Mouse (Mus musculus) stomach, postnatal 0 days (tissue): ENCODE measurements around the gene Fnbp4. TPM values are rescaled to one million over a fixed set of nuclear protein-coding genes. Genes with fewer than 3 reads are reported as not detected.
A peak's percentile ranks its signal among the peaks of the same experiment; 100 is the strongest.

Source experiments
- ATAC-seq: fragments of 200-750 bp; cut with Nextera tagmentation; 2 replicates; pipeline ENCODE4 v1.8.0; 2017; ENCODE audit not compliant: low FRiP score, low TSS enrichment
- DNase-seq: peaks from one replicate; pipeline ENCODE4 v3.0.0-alpha.2; 2016; ENCODE audit warnings: low spot score
- H3K27ac ChIP-seq: fragments of 300-500 bp; sonication (generic); replicated peaks from 2 replicates; pipeline ENCODE4 v1.5.1; 2014; ENCODE audit warnings: mild to moderate bottlenecking, control low read depth
- H3K27me3 ChIP-seq: fragments of 300-500 bp; sonication (generic); 2 replicates; pipeline ENCODE4 v1.6.1; 2014; ENCODE audit warnings: low read length; ENCODE audit not compliant: control insufficient read depth, insufficient read depth
- H3K36me3 ChIP-seq: fragments of 300-500 bp; sonication (generic); 2 replicates; pipeline ENCODE4 v1.6.1; 2014; ENCODE audit warnings: low read length, mixed read lengths; ENCODE audit not compliant: control insufficient read depth, insufficient read depth
- H3K4me1 ChIP-seq: fragments of 300-500 bp; sonication (generic); replicated peaks from 2 replicates; pipeline ENCODE4 v1.6.1; 2014; ENCODE audit warnings: antibody characterized with exemption; ENCODE audit not compliant: control insufficient read depth, insufficient read depth
- H3K4me2 ChIP-seq: fragments of 300-500 bp; sonication (generic); replicated peaks from 2 replicates; pipeline ENCODE4 v1.6.1; 2014; ENCODE audit warnings: low read depth, mild to moderate bottlenecking, control low read depth, moderate library complexity
- H3K4me3 ChIP-seq: fragments of 300-500 bp; sonication (generic); 2 replicates; pipeline ENCODE4 v1.5.1; 2014; ENCODE audit warnings: low read depth, low read length, control low read depth
- H3K9ac ChIP-seq: fragments of 300-500 bp; sonication (generic); 2 replicates; pipeline ENCODE4 v1.6.1; 2014; ENCODE audit warnings: mild to moderate bottlenecking, low read length, control low read depth, mixed read lengths
- H3K9me3 ChIP-seq: fragments of 300-500 bp; sonication (generic); 2 replicates; pipeline ENCODE4 v1.6.1; 2016; ENCODE audit warnings: low read length; ENCODE audit not compliant: control insufficient read depth
- CTCF ChIP-seq: IDR thresholded peaks from 2 replicates; pipeline ENCODE4 v1.5.1; 2016; ENCODE audit warnings: antibody characterized with exemption, low read depth, mild to moderate bottlenecking, moderate library complexity
- EP300 ChIP-seq: optimal IDR thresholded peaks from 2 replicates; pipeline ENCODE3; 2016; ENCODE audit warnings: antibody characterized with exemption
- WGBS: fragments of 180-500 bp; shearing (Covaris S2); extraction: QIAGEN DNeasy Blood & Tissue Kit; methylation state at CpG from one replicate; pipeline ENCODE4 v1.1.7; 2014; 5-methylcytosine and 5-hydroxymethylcytosine counted together
- polyA plus RNA-seq: library from polyadenylated mRNA; unstranded; fragments of >200 nt; fragmentation: Nextera tagmentation; extraction: Ambion mirVana; gene quantifications from 2 replicates; pipeline ENCODE4 v1.2.1, GENCODE M21; 2015

The Fnbp4 gene
- polyA plus RNA-seq, 1 experiment from 2014 or later: 26.3 TPM

- H3K4me2 ChIP-seq: peak overlapping the region; percentile 68
- no peak for TF ChIP-seq EP300
- no peak for TF ChIP-seq CTCF
- peak overlapping the region; percentile 99 for H3K27ac ChIP-seq
- H3K4me1 ChIP-seq: peaks cover 4% of the 10 kb centered on the region; the same call in 1 of the 2 replicates
- H3K9ac ChIP-seq: peak overlapping the region; percentile 97
- peak overlapping the region; percentile 92 for H3K4me3 ChIP-seq
- WGBS: under 1% methylated on average over 54 of the region's 54 CpGs
- H3K9me3 ChIP-seq: no peaks in the 10 kb centered on the region
- no peaks in the 10 kb centered on the region for H3K27me3 ChIP-seq
- DNase-seq (no peak), ATAC-seq (peak; percentile 49)
- peaks cover 2% of the 10 kb centered on the region; the same call in 1 of the 2 replicates for H3K36me3 ChIP-seq
Observed at GRCm38 (mm10) chr2:90745740-90746537, 769 bp downstream of the Fnbp4 start.

GRCm38 (mm10) chr2:90746538-90746865 is 1.3 kb downstream of the Fnbp4 start:
- H3K4me2 ChIP-seq: peak overlapping the region; percentile 68
- DNase-seq (peak; percentile 17), ATAC-seq (no peak)
- no peaks in the 10 kb centered on the region for H3K27me3 ChIP-seq
- peak overlapping the region; percentile 99 for H3K27ac ChIP-seq
- no peaks in the 10 kb centered on the region for H3K9me3 ChIP-seq
- peak overlapping the region; percentile 92 for H3K4me3 ChIP-seq
- H3K4me1 ChIP-seq: peaks cover 4% of the 10 kb centered on the region; the same call in 1 of the 2 replicates
- peak overlapping the region; percentile 97 for H3K9ac ChIP-seq
- 8% methylated on average over 4 of the region's 4 CpGs for WGBS
- H3K36me3 ChIP-seq: peaks cover 2% of the 10 kb centered on the region; the same call in 1 of the 2 replicates
- TF ChIP-seq EP300 (no peak), CTCF (no peak)

- Histone ChIP-seq H3K4me2 (peak overlapping the region; percentile 68; the same call in 1 of the 2 replicates), H3K9ac (no peak overlapping the region), H3K9me3 (no peaks in the 10 kb centered on the region), H3K4me1 (peaks cover 4% of the 10 kb centered on the region; the same call in 1 of the 2 replicates), H3K36me3 (peaks cover 2% of the 10 kb centered on the region; the same call in 1 of the 2 replicates), H3K27me3 (no peaks in the 10 kb centered on the region), H3K27ac (no peak overlapping the region), H3K4me3 (0 out of 2 replicates have a peak overlapping the region, but pooled peaks have one; percentile 92)
- no peak for ATAC-seq
- DNase-seq: no peak
- TF ChIP-seq CTCF (no peak), EP300 (no peak)
- WGBS: 86% methylated on average over 10 of the region's 10 CpGs
Observed at GRCm38 (mm10) chr2:90747131-90747530, 2.0 kb downstream of the Fnbp4 start.

- peak; percentile 18 for DNase-seq
- Histone ChIP-seq H3K4me3 (no peak overlapping the region), H3K9ac (no peak overlapping the region), H3K9me3 (no peaks in the 10 kb centered on the region), H3K4me2 (no peak overlapping the region), H3K4me1 (peaks cover 4% of the 10 kb centered on the region; the same call in 1 of the 2 replicates), H3K27me3 (no peaks in the 10 kb centered on the region), H3K36me3 (peaks cover 15% of the 10 kb centered on the region), H3K27ac (no peak overlapping the region)
- no peak for ATAC-seq
- TF ChIP-seq CTCF (no peak), EP300 (no peak)
- WGBS: 73% methylated on average over 6 of the region's 6 CpGs
Observed at GRCm38 (mm10) chr2:90749676-90750459, 4.7 kb downstream of the Fnbp4 start.

- WGBS: 96% methylated on average over 2 of the region's 2 CpGs
- Histone ChIP-seq H3K9me3 (no peaks in the 10 kb centered on the region), H3K36me3 (peaks cover 26% of the 10 kb centered on the region), H3K27me3 (no peaks in the 10 kb centered on the region), H3K27ac (no peak overlapping the region), H3K4me2 (no peak overlapping the region), H3K4me1 (no peaks in the 10 kb centered on the region), H3K9ac (no peak overlapping the region), H3K4me3 (no peak overlapping the region)
- DNase-seq (no peak), ATAC-seq (no peak)
- no peak for TF ChIP-seq CTCF
- TF ChIP-seq EP300: no peak
Observed at GRCm38 (mm10) chr2:90753565-90753964, 8.4 kb downstream of the Fnbp4 start.

- WGBS: 99% methylated on average over 3 of the region's 3 CpGs
- no peak overlapping the region for H3K4me3 ChIP-seq
- no peak for ATAC-seq
Observed at GRCm38 (mm10) chr2:90754188-90754587, 9.0 kb downstream of the Fnbp4 start.

More at GRCm38 (mm10) chr2:90754188-90754587, 9.0 kb downstream of the Fnbp4 start:
- Histone ChIP-seq H3K9me3 (no peaks in the 10 kb centered on the region), H3K36me3 (peaks cover 26% of the 10 kb centered on the region), H3K4me1 (no peaks in the 10 kb centered on the region), H3K27me3 (no peaks in the 10 kb centered on the region), H3K27ac (no peak overlapping the region), H3K9ac (no peak overlapping the region), H3K4me2 (no peak overlapping the region)
- TF ChIP-seq CTCF: no peak
- TF ChIP-seq EP300: no peak
- no peak for DNase-seq
